Mouse (Mus musculus) urinary bladder, postnatal 10 days (tissue): Measurements from ENCODE around the gene Slc22a23.
"Not testable (repeated sequence)": the region's sequence is repeated elsewhere in the genome, so short reads cannot be mapped to it uniquely, and the experiment has no call there.

Experiments used
- DNase-seq: peaks from one replicate; pipeline ENCODE4 v3.0.0; 2022; ENCODE audit warnings: low spot score

The Slc22a23 gene

GRCm38 (mm10) chr13:34345128-34346085 lies at the start of gene Slc22a23:
Slc22a23 (minus strand) TSS chr13:34345182.
- DNase-seq = peak; percentile 26

- DNase-seq = not testable (repeated sequence)
These were observed 49.3 kb upstream of the Slc22a23 start for GRCm38 (mm10) chr13:34394305-34394704.

- no peak for DNase-seq
These were observed 47.4 kb upstream of the Slc22a23 start for GRCm38 (mm10) chr13:34392376-34392775.

GRCm38 (mm10) chr13:34388219-34388618 lies 43.2 kb upstream of the Slc22a23 start:
- no peak for DNase-seq

- no peak for DNase-seq
These were observed 38.4 kb upstream of the Slc22a23 start for GRCm38 (mm10) chr13:34383416-34383815.

GRCm38 (mm10) chr13:34378926-34379325 lies 33.9 kb upstream of the Slc22a23 start:
- no peak for DNase-seq

GRCm38 (mm10) chr13:34375145-34375544 lies 30.2 kb upstream of the Slc22a23 start:
- no peak for DNase-seq

- no peak for DNase-seq
These were observed 28.0 kb upstream of the Slc22a23 start for GRCm38 (mm10) chr13:34372870-34373478.

GRCm38 (mm10) chr13:34371951-34372869 lies 27.2 kb upstream of the Slc22a23 start:
- no peak for DNase-seq

- DNase-seq = no peak
These were observed 25.4 kb upstream of the Slc22a23 start for GRCm38 (mm10) chr13:34370281-34370825.

- DNase-seq = no peak
These were observed 20.2 kb upstream of the Slc22a23 start for GRCm38 (mm10) chr13:34365226-34365625.

- DNase-seq = no peak
These were observed 10.7 kb upstream of the Slc22a23 start for GRCm38 (mm10) chr13:34355656-34356055.

GRCm38 (mm10) chr13:34354830-34355624 lies 10.0 kb upstream of the Slc22a23 start:
- no peak for DNase-seq

- DNase-seq = no peak
These were observed 8.3 kb upstream of the Slc22a23 start for GRCm38 (mm10) chr13:34353241-34353640.

- DNase-seq = no peak
These were observed 6.5 kb upstream of the Slc22a23 start for GRCm38 (mm10) chr13:34351437-34351836.

GRCm38 (mm10) chr13:34347960-34348889 lies 3.2 kb upstream of the Slc22a23 start:
- no peak for DNase-seq

GRCm38 (mm10) chr13:34346748-34347147 lies 1.8 kb upstream of the Slc22a23 start:
- DNase-seq = no peak

- DNase-seq = no peak
These were observed 1.3 kb upstream of the Slc22a23 start for GRCm38 (mm10) chr13:34346238-34346637.

- no peak for DNase-seq
These were observed 430 bp downstream of the Slc22a23 start for GRCm38 (mm10) chr13:34344376-34345127.
